Mouse (Mus musculus) heart, embryonic 14.5 days (tissue): ENCODE measurements around the gene Colgalt2. TPM values are rescaled to one million over a fixed set of nuclear protein-coding genes. Genes with fewer than 3 reads are reported as not detected.

Source experiments
- ATAC-seq: fragments of 200-750 bp; cut with Nextera tagmentation; 2 replicates; pipeline ENCODE4 v1.8.0; 2017; ENCODE audit warnings: low read depth, moderate TSS enrichment; ENCODE audit not compliant: insufficient number of reproducible peaks, insufficient read depth, low FRiP score
- H3K27ac ChIP-seq, 2 experiments: fragments of 200-500 bp in 1 of 2; fragments of 300-500 bp in 1 of 2; sonication (generic) in 1 of 2; replicated peaks in 1 of 2; 2 replicates each; pipeline ENCODE4 v1.5.1; 2012 to 2014; ENCODE audit warnings: low read depth in 2 of 2, low read length in 2 of 2, control low read depth in 1 of 2, mild to moderate bottlenecking in 1 of 2, mixed read lengths in 1 of 2; ENCODE audit not compliant: control insufficient read depth in 1 of 2, insufficient read depth in 1 of 2
- H3K27me3 ChIP-seq: fragments of 300-500 bp; sonication (generic); 2 replicates; pipeline ENCODE4 v1.6.1; 2014; ENCODE audit warnings: mild to moderate bottlenecking, low read length, control low read depth; ENCODE audit not compliant: control insufficient read depth, insufficient read depth
- H3K36me3 ChIP-seq: fragments of 300-500 bp; sonication (generic); 2 replicates; pipeline ENCODE4 v1.6.1; 2014; ENCODE audit warnings: mild to moderate bottlenecking, control low read depth, low read length, mixed read lengths; ENCODE audit not compliant: control insufficient read depth, insufficient read depth
- H3K4me1 ChIP-seq, 2 experiments: fragments of 200-500 bp in 1 of 2; fragments of 300-500 bp in 1 of 2; sonication (generic) in 1 of 2; 2 replicates each; pipeline ENCODE4 v1.6.1; 2012 to 2014; ENCODE audit warnings: low read length in 2 of 2, control low read depth in 1 of 2, mixed read lengths in 1 of 2; ENCODE audit not compliant: control insufficient read depth in 2 of 2, insufficient read depth in 2 of 2
- H3K4me2 ChIP-seq: fragments of 300-500 bp; sonication (generic); 2 replicates; pipeline ENCODE4 v1.6.1; 2014; ENCODE audit warnings: mild to moderate bottlenecking, low read length
- H3K4me3 ChIP-seq, 2 experiments: fragments of 200-500 bp in 1 of 2; fragments of 300-500 bp in 1 of 2; sonication (generic) in 1 of 2; 2 replicates each; pipeline ENCODE4 v1.5.1; 2012 to 2014; ENCODE audit warnings: low read length in 2 of 2, mild to moderate bottlenecking in 2 of 2, control low read depth in 1 of 2, low read depth in 1 of 2, moderate library complexity in 1 of 2; ENCODE audit not compliant: control insufficient read depth in 1 of 2, insufficient read depth in 1 of 2
- H3K9ac ChIP-seq: fragments of 300-500 bp; sonication (generic); 2 replicates; pipeline ENCODE4 v1.6.1; 2014; ENCODE audit warnings: mild to moderate bottlenecking, low read length
- H3K9me3 ChIP-seq: fragments of 300-500 bp; sonication (generic); 2 replicates; pipeline ENCODE4 v1.6.1; 2016; ENCODE audit warnings: low read length, control low read depth; ENCODE audit not compliant: control insufficient read depth
- WGBS: fragments of 180-500 bp; shearing (Covaris S2); extraction: QIAGEN DNeasy Blood & Tissue Kit; methylation state at CpG from one replicate; pipeline ENCODE4 v1.1.7; 2014; 5-methylcytosine and 5-hydroxymethylcytosine counted together
- polyA plus RNA-seq: library from polyadenylated mRNA; unstranded; fragments of >200 nt; fragmentation: Nextera tagmentation; extraction: Ambion mirVana; gene quantifications from 2 replicates; pipeline ENCODE4 v1.2.1, GENCODE M21; 2014

Gene Colgalt2
- polyA plus RNA-seq, 1 experiment from 2014 or later: 2.8 TPM

DNA sequence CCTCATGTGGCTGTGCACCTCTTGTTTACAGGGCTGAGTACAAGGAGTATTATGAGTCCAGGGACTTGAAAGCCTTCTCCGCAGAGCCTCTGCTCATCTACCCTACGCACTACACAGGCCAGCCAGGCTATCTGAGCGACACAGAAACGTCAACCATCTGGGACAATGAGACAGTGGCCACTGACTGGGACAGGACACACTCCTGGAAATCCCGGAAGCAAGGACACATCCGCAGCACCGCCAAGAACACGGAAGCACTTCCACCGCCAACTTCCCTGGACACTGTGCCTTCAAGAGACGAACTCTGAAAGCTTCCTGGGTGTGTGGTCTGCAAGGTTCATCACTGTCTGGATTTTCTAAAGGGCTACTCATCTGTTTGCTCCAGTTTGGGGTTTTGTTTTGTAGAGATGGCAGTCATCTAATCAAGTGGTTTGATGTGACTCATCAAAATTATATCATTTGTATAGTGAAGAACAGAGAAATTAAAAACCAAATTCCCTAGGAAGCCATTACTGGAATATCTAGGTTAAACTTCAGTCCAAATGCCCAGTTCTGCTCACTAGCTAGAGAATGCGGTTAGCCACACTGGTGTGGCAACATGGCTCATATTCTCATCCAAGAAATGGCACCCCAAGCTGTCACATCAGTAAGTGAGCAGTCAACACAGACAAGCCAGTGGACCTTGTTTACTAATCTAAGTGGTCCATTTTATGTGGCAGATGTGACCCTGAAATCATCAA, 109.0 kb downstream of the Colgalt2 start:
- no peak overlapping the region for H3K9ac ChIP-seq
- WGBS: 83% methylated on average over 11 of the region's 11 CpGs
- no peak overlapping the region for H3K27ac ChIP-seq
- no peak overlapping the region for H3K4me3 ChIP-seq
- peaks cover 7% of the 10 kb centered on the region; the same call in 1 of the 2 replicates for H3K36me3 ChIP-seq
- ATAC-seq: no peak
- H3K4me1 ChIP-seq: peaks cover 0 to under 1% of the 10 kb centered on the region in 2 experiments; a peak in 1 of 4 replicates
- H3K4me2 ChIP-seq: no peak overlapping the region
- H3K27me3 ChIP-seq: no peaks in the 10 kb centered on the region
- no peaks in the 10 kb centered on the region for H3K9me3 ChIP-seq

DNA sequence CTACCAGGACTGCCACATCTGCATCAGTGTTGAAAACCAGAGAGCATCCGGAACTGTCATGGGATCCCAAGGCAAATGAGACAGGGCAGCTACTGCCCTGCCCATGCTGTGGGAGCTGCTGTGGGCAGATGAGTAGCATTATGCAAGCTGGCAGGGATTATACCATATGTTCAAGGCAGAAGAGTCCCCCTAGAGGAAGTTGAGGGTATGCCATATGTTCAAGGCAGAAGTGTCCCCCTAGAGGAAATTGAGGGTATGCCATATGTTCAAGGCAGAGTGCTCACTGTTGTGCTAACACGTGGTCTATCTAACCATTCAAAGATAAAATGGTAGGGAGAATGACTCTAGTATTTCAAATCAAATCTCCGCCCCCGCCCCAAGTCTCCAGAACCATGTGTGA, 111.6 kb downstream of the Colgalt2 start:
- WGBS: 73% methylated on average over 4 of the region's 4 CpGs
- H3K4me2 ChIP-seq: no peak overlapping the region
- ATAC-seq: peak; percentile 46; the same call in 1 of the 2 replicates

GRCm38 (mm10) chr1:152514256-152514655, 114.6 kb downstream of the Colgalt2 start:
- peak overlapping the region; percentile 61 to 64 for H3K27ac ChIP-seq
- peak overlapping the region; percentile 52; the same call in 1 of the 2 replicates for H3K9ac ChIP-seq
- peak overlapping the region; percentile 24 for H3K4me2 ChIP-seq
- no peak overlapping the region for H3K4me3 ChIP-seq
- peaks cover 42% of the 10 kb centered on the region for H3K36me3 ChIP-seq
- H3K27me3 ChIP-seq: no peaks in the 10 kb centered on the region
- 43% methylated on average over 4 of the region's 4 CpGs for WGBS
- H3K9me3 ChIP-seq: no peaks in the 10 kb centered on the region
- peaks cover 13 to 16% of the 10 kb centered on the region in 2 experiments for H3K4me1 ChIP-seq
- ATAC-seq: no peak

More for the DNA sequence above, 111.6 kb downstream of the Colgalt2 start:
- no peaks in the 10 kb centered on the region for H3K9me3 ChIP-seq
- no peaks in the 10 kb centered on the region for H3K27me3 ChIP-seq
- no peak overlapping the region for H3K27ac ChIP-seq
- no peak overlapping the region for H3K4me3 ChIP-seq
- H3K36me3 ChIP-seq: peaks cover 16% of the 10 kb centered on the region
- H3K4me1 ChIP-seq: peaks cover 13 to 16% of the 10 kb centered on the region in 2 experiments
- H3K9ac ChIP-seq: no peak overlapping the region

GRCm38 (mm10) chr1:152517057-152517570, 117.5 kb downstream of the Colgalt2 start:
- no peak for ATAC-seq
- H3K4me2 ChIP-seq: no peak overlapping the region
- no peaks in the 10 kb centered on the region for H3K9me3 ChIP-seq
- peaks cover 70% of the 10 kb centered on the region for H3K36me3 ChIP-seq
- WGBS: 77% methylated on average over 4 of the region's 4 CpGs
- H3K4me3 ChIP-seq: no peak overlapping the region
- no peaks in the 10 kb centered on the region for H3K27me3 ChIP-seq
- no peak overlapping the region for H3K27ac ChIP-seq
- H3K4me1 ChIP-seq: peaks cover 13 to 16% of the 10 kb centered on the region in 2 experiments
- H3K9ac ChIP-seq: no peak overlapping the region

DNA sequence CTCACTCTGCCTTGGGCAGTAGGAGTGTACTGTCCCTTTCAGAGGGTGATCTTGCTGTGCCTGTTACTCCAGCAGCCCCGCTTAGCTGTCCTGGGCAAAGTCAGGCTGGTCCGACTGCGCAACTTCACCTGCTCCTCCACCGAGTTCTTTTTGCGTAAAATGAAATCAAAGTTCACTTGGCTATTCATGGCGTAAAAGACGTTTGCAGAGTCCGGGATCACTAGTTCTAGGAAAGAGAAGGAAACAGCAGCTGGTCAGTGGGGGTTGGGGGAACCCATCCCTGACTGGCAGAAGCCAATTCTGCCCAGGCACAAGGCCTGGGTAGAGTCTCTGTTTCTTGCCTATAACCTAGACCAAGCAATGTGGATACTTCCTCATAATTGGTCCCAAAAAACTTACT, 119.3 kb downstream of the Colgalt2 start:
- Histone ChIP-seq H3K9me3 (no peaks in the 10 kb centered on the region), H3K27me3 (no peaks in the 10 kb centered on the region), H3K4me1 (peaks cover 12 to 28% of the 10 kb centered on the region in 2 experiments), H3K9ac (no peak overlapping the region), H3K4me3 (no peak overlapping the region), H3K36me3 (peaks cover 86% of the 10 kb centered on the region), H3K27ac (no peak overlapping the region), H3K4me2 (no peak overlapping the region)
- WGBS: 93% methylated on average over 8 of the region's 8 CpGs
- ATAC-seq: no peak

GRCm38 (mm10) chr1:152520798-152521575, 121.4 kb downstream of the Colgalt2 start:
- Histone ChIP-seq H3K4me3 (no peak overlapping the region), H3K9ac (no peak overlapping the region), H3K36me3 (peaks cover 96% of the 10 kb centered on the region), H3K4me2 (no peak overlapping the region), H3K4me1 (peaks cover 11 to 27% of the 10 kb centered on the region in 2 experiments), H3K27me3 (no peaks in the 10 kb centered on the region), H3K27ac (no peak overlapping the region), H3K9me3 (no peaks in the 10 kb centered on the region)
- WGBS: 75% methylated on average over 16 of the region's 16 CpGs
- no peak for ATAC-seq

- no peak overlapping the region for H3K4me2 ChIP-seq
- peaks cover 90% of the 10 kb centered on the region for H3K36me3 ChIP-seq
- no peak overlapping the region for H3K9ac ChIP-seq
- 82% methylated on average over 3 of the region's 3 CpGs for WGBS
- H3K27me3 ChIP-seq: no peaks in the 10 kb centered on the region
- H3K4me3 ChIP-seq: no peak overlapping the region
- ATAC-seq: no peak
- no peaks in the 10 kb centered on the region for H3K9me3 ChIP-seq
- H3K4me1 ChIP-seq: peaks cover 16 to 37% of the 10 kb centered on the region in 2 experiments
- no peak overlapping the region for H3K27ac ChIP-seq
These were observed 122.6 kb downstream of the Colgalt2 start for GRCm38 (mm10) chr1:152522226-152522625.
